Mouse (Mus musculus) Muller cell, postnatal 12 days (primary cell): ENCODE results near the gene Cdh5.
"Not testable (repeated sequence)": the region's sequence is repeated elsewhere in the genome, so short reads cannot be mapped to it uniquely, and the experiment has no call there.

Source experiments
- DNase-seq: peaks from one replicate; pipeline ENCODE4 v3.0.0-alpha.2; 2015; ENCODE audit errors: inconsistent ontology term

The Cdh5 gene

GRCm38 (mm10) chr8:104101415-104101814 lies at the start of gene Cdh5:
TSS of gene Cdh5 (plus strand) at chr8:104101625.
- no peak for DNase-seq

GRCm38 (mm10) chr8:104059922-104060321 lies 41.5 kb upstream of the Cdh5 start:
- no peak for DNase-seq

GRCm38 (mm10) chr8:104060446-104060845 lies 41.0 kb upstream of the Cdh5 start:
- DNase-seq: no peak

- DNase-seq: no peak
Measured at GRCm38 (mm10) chr8:104061048-104061988, 40.1 kb upstream of the Cdh5 start.

- peak; percentile 26 for DNase-seq
Measured at GRCm38 (mm10) chr8:104061989-104062820, 39.2 kb upstream of the Cdh5 start.

GRCm38 (mm10) chr8:104065223-104065622 lies 36.2 kb upstream of the Cdh5 start:
- DNase-seq: no peak

GRCm38 (mm10) chr8:104065906-104066518 lies 35.4 kb upstream of the Cdh5 start:
- no peak for DNase-seq

GRCm38 (mm10) chr8:104067390-104067925 lies 34.0 kb upstream of the Cdh5 start:
- DNase-seq: no peak

- no peak for DNase-seq
Measured at GRCm38 (mm10) chr8:104068421-104069035, 32.9 kb upstream of the Cdh5 start.

GRCm38 (mm10) chr8:104070201-104070865 lies 31.1 kb upstream of the Cdh5 start:
- DNase-seq: not testable (repeated sequence)

GRCm38 (mm10) chr8:104070949-104071348 lies 30.5 kb upstream of the Cdh5 start:
- DNase-seq: no peak

GRCm38 (mm10) chr8:104075079-104075478 lies 26.3 kb upstream of the Cdh5 start:
- no peak for DNase-seq

- DNase-seq: peak; percentile 86
Measured at GRCm38 (mm10) chr8:104076541-104077412, 24.6 kb upstream of the Cdh5 start.

- DNase-seq: no peak
Measured at GRCm38 (mm10) chr8:104078091-104078490, 23.3 kb upstream of the Cdh5 start.

- DNase-seq: no peak
Measured at GRCm38 (mm10) chr8:104085281-104085680, 16.1 kb upstream of the Cdh5 start.

- DNase-seq: no peak
Measured at GRCm38 (mm10) chr8:104086615-104087014, 14.8 kb upstream of the Cdh5 start.

GRCm38 (mm10) chr8:104087091-104087490 lies 14.3 kb upstream of the Cdh5 start:
- no peak for DNase-seq

GRCm38 (mm10) chr8:104087878-104088277 lies 13.5 kb upstream of the Cdh5 start:
- not testable (repeated sequence) for DNase-seq

- DNase-seq: no peak
Measured at GRCm38 (mm10) chr8:104088881-104089280, 12.5 kb upstream of the Cdh5 start.
